Mouse (Mus musculus) myocyte (in vitro differentiated cells): ENCODE measurements at regions not wholly inside any gene's neighbourhood (a gene's known extent, or its start where the extent isn't known, plus 50 kb on each side); places are given as distances from the start of the nearest gene placed in this dataset.
A peak's percentile ranks its signal among the peaks of the same experiment; 100 is the strongest.

Experiments
- H3K27me3 ChIP-seq: one replicate; pipeline ENCODE4 v1.6.1; 2011; ENCODE audit not compliant: control insufficient read depth, insufficient read depth, insufficient read length
- H3K36me3 ChIP-seq: one replicate; pipeline ENCODE4 v1.6.1; 2011; ENCODE audit not compliant: control insufficient read depth, insufficient read depth
- H3K4me2 ChIP-seq: one replicate; pipeline ENCODE4 v1.6.1; 2011; ENCODE audit warnings: low read depth, control low read depth
- H3K4me3 ChIP-seq: one replicate; pipeline ENCODE4 v1.5.1; 2011; ENCODE audit warnings: mild to moderate bottlenecking, control low read depth, moderate library complexity
- H3K79me2 ChIP-seq: one replicate; pipeline ENCODE4 v1.6.1; 2011; ENCODE audit not compliant: control insufficient read depth, insufficient read depth
- H3ac ChIP-seq: one replicate; pipeline ENCODE4 v1.6.1; 2011; ENCODE audit not compliant: control insufficient read depth, insufficient read length
- CEBPB ChIP-seq: IDR thresholded peaks from 2 replicates; pipeline ENCODE4 v1.6.1; 2011; ENCODE audit warnings: mild to moderate bottlenecking, moderate library complexity; ENCODE audit not compliant: poor library complexity, insufficient read depth, severe bottlenecking
- E2F4 ChIP-seq: IDR thresholded peaks from one replicate; pipeline ENCODE4 v1.6.1; 2011; ENCODE audit warnings: mild to moderate bottlenecking, control low read depth, moderate library complexity; ENCODE audit not compliant: insufficient read depth
- MAX ChIP-seq: IDR thresholded peaks from one replicate; pipeline ENCODE4 v1.6.1; 2011; ENCODE audit warnings: low read depth, mild to moderate bottlenecking, control low read depth
- MYOD1 ChIP-seq, 3 experiments: IDR thresholded peaks; one replicate each; pipeline ENCODE4 v1.6.1; 2011; ENCODE audit warnings: control low read depth in 2 of 3, low read depth in 2 of 3, mild to moderate bottlenecking in 2 of 3, moderate library complexity in 1 of 3; ENCODE audit not compliant: insufficient read length in 2 of 3, control insufficient read depth in 1 of 3
- MYOG ChIP-seq, 3 experiments: IDR thresholded peaks; one replicate each; pipeline ENCODE4 v1.6.1; 2011; ENCODE audit warnings: control low read depth in 2 of 3, low read depth in 2 of 3, mild to moderate bottlenecking in 2 of 3; ENCODE audit not compliant: insufficient read length in 2 of 3, control insufficient read depth in 1 of 3, insufficient read depth in 1 of 3
- POLR2A ChIP-seq: IDR thresholded peaks from one replicate; pipeline ENCODE4 v1.6.1; 2011; ENCODE audit warnings: low read depth, mild to moderate bottlenecking, control low read depth, moderate library complexity; ENCODE audit not compliant: insufficient read length
- POLR2AphosphoS2 ChIP-seq: IDR thresholded peaks from one replicate; pipeline ENCODE4 v1.6.1; 2011; ENCODE audit warnings: low read depth, control low read depth; ENCODE audit not compliant: insufficient read length
- REST ChIP-seq: IDR thresholded peaks from one replicate; pipeline ENCODE4 v1.6.1; 2011; ENCODE audit warnings: mild to moderate bottlenecking, control low read depth, moderate library complexity; ENCODE audit not compliant: insufficient read depth, insufficient read length
- SRF ChIP-seq: IDR thresholded peaks from one replicate; pipeline ENCODE4 v1.6.1; 2011; ENCODE audit warnings: low read depth; ENCODE audit not compliant: control insufficient read depth, insufficient read length
- TCF12 ChIP-seq: IDR thresholded peaks from one replicate; pipeline ENCODE4 v1.6.1; 2011; ENCODE audit warnings: mild to moderate bottlenecking, control low read depth; ENCODE audit not compliant: poor library complexity, insufficient read depth, severe bottlenecking
- TCF3 ChIP-seq: IDR thresholded peaks from one replicate; pipeline ENCODE4 v1.6.1; 2011; ENCODE audit warnings: low read depth, control low read depth; ENCODE audit not compliant: insufficient read length
- USF1 ChIP-seq: IDR thresholded peaks from one replicate; pipeline ENCODE4 v1.6.1; 2011; ENCODE audit warnings: low read depth, mild to moderate bottlenecking, control low read depth, moderate library complexity

- peaks cover 49% of the 10 kb centered on the region for H3K27me3 ChIP-seq
- H3K4me3 ChIP-seq = no peak overlapping the region
- no peaks in the 10 kb centered on the region for H3K36me3 ChIP-seq
- no peaks in the 10 kb centered on the region for H3K79me2 ChIP-seq
- no peak overlapping the region for H3K4me2 ChIP-seq
- no peak for TF ChIP-seq E2F4
- TF ChIP-seq SRF = no peak
- TF ChIP-seq MYOD1 (IDR thresholded peaks at IDR 0.05; ENCODE audit: control insufficient read depth in 1 of 3, insufficient read length in 2 of 3, low read depth in 2 of 3) = no peak
- no peak for TF ChIP-seq REST
- TF ChIP-seq TCF12 = no peak
- no peak for TF ChIP-seq USF1
- no peak for TF ChIP-seq MAX
- no peak for TF ChIP-seq TCF3
- no peak for TF ChIP-seq POLR2A
- TF ChIP-seq MYOG (IDR thresholded peaks at IDR 0.05; ENCODE audit: control insufficient read depth in 1 of 3, insufficient read depth in 1 of 3, insufficient read length in 2 of 3, low read depth in 2 of 3) = no peak
- no peak for TF ChIP-seq CEBPB
- no peak for TF ChIP-seq POLR2AphosphoS2
- no peak overlapping the region for H3ac ChIP-seq
These were observed 59.0 kb upstream of the Ccdc167 start for GRCm38 (mm10) chr17:29775836-29776235.

GRCm38 (mm10) chr17:29773339-29773738 is 56.5 kb upstream of the Ccdc167 start:
- peaks cover 43% of the 10 kb centered on the region for H3K27me3 ChIP-seq
- TF ChIP-seq USF1 (peak; percentile 5), MAX (no peak)
- H3K4me3 ChIP-seq = no peak overlapping the region
- no peak overlapping the region for H3ac ChIP-seq
- no peak overlapping the region for H3K4me2 ChIP-seq
- no peaks in the 10 kb centered on the region for H3K36me3 ChIP-seq
- H3K79me2 ChIP-seq = no peaks in the 10 kb centered on the region

- TF ChIP-seq CEBPB (no peak), E2F4 (no peak), MYOD1 (IDR thresholded peaks at IDR 0.05; ENCODE audit: control insufficient read depth in 1 of 3, insufficient read length in 2 of 3, low read depth in 2 of 3) (no peak), POLR2A (no peak), REST (no peak), MYOG (IDR thresholded peaks at IDR 0.05; ENCODE audit: control insufficient read depth in 1 of 3, insufficient read depth in 1 of 3, insufficient read length in 2 of 3, low read depth in 2 of 3) (no peak), TCF3 (no peak), POLR2AphosphoS2 (no peak), MAX (no peak), SRF (no peak), TCF12 (no peak), USF1 (no peak)
- Histone ChIP-seq H3K4me2 (no peak overlapping the region), H3K36me3 (no peaks in the 10 kb centered on the region), H3K79me2 (no peaks in the 10 kb centered on the region), H3K27me3 (peaks cover 44% of the 10 kb centered on the region), H3K4me3 (no peak overlapping the region), H3ac (no peak overlapping the region)
These were observed 54.1 kb upstream of the Ccdc167 start for GRCm38 (mm10) chr17:29770914-29771313.

GRCm38 (mm10) chr17:29769631-29770030 is 52.8 kb upstream of the Ccdc167 start:
- Histone ChIP-seq H3K79me2 (no peaks in the 10 kb centered on the region), H3ac (no peak overlapping the region), H3K4me2 (no peak overlapping the region), H3K4me3 (no peak overlapping the region), H3K27me3 (peaks cover 51% of the 10 kb centered on the region), H3K36me3 (no peaks in the 10 kb centered on the region)
- no peak for TF ChIP-seq TCF12
- TF ChIP-seq MYOD1 (IDR thresholded peaks at IDR 0.05; ENCODE audit: control insufficient read depth in 1 of 3, insufficient read length in 2 of 3, low read depth in 2 of 3) = no peak
- no peak for TF ChIP-seq POLR2A

GRCm38 (mm10) chr17:29769143-29769542 is 52.3 kb upstream of the Ccdc167 start:
- TF ChIP-seq USF1 (peak; percentile 68), POLR2AphosphoS2 (no peak), MAX (no peak)
- H3K27me3 ChIP-seq = peaks cover 51% of the 10 kb centered on the region
- H3K79me2 ChIP-seq = no peaks in the 10 kb centered on the region
- H3K4me2 ChIP-seq = no peak overlapping the region
- H3K36me3 ChIP-seq = no peaks in the 10 kb centered on the region
- no peak overlapping the region for H3K4me3 ChIP-seq
- no peak overlapping the region for H3ac ChIP-seq

GRCm38 (mm10) chr17:29768642-29769041 is 51.8 kb upstream of the Ccdc167 start:
- Histone ChIP-seq H3ac (no peak overlapping the region), H3K4me2 (no peak overlapping the region), H3K36me3 (no peaks in the 10 kb centered on the region), H3K79me2 (no peaks in the 10 kb centered on the region), H3K27me3 (peaks cover 50% of the 10 kb centered on the region), H3K4me3 (no peak overlapping the region)
- TF ChIP-seq MYOG (IDR thresholded peaks at IDR 0.05; ENCODE audit: control insufficient read depth in 1 of 3, insufficient read depth in 1 of 3, insufficient read length in 2 of 3, low read depth in 2 of 3) (no peak), USF1 (no peak), CEBPB (no peak), POLR2AphosphoS2 (no peak), E2F4 (no peak), TCF12 (no peak), SRF (no peak), MAX (no peak), POLR2A (no peak), TCF3 (no peak), MYOD1 (IDR thresholded peaks at IDR 0.05; ENCODE audit: control insufficient read depth in 1 of 3, insufficient read length in 2 of 3, low read depth in 2 of 3) (no peak), REST (no peak)
